Mouse (Mus musculus): ENCODE measurements around the gene Vmn1r8.
"Not testable (repeated sequence)": the region's sequence is repeated elsewhere in the genome, so short reads cannot be mapped to it uniquely, and the experiment has no call there.

Gene Vmn1r8

GRCm38 (mm10) chr6:57031984-57032383, at the start of gene Vmn1r8:
Vmn1r8 (plus strand) TSS chr6:57032284.
- DNase-seq (ENCODE audit: low spot score in 2 of 2), result no peak

DNA sequence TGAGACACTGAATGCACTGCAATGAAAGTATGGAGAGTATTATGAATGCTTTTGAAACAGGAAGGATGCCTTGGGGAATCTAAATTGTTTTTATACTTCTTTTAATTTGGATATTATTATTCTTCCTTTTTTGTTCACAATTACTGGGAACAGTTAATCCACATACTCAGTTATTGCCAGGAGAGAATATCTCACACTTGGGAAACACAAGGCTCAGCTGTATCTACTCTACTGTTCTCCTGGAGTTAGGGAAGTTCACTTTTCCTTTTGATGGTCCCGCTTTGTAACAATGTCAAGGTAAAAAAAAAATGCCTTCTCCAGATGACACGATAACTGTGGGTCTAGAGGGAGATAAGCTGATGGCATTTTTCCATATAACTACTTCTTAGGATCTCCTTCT, 35.1 kb upstream of the Vmn1r8 start, which contains the start of gene Vmn1r6:
TSS of gene Vmn1r6 (plus strand) at position 301 of the 400 bp plus-strand sequence.
- no peak for DNase-seq (ENCODE audit: low spot score in 2 of 2)

DNA sequence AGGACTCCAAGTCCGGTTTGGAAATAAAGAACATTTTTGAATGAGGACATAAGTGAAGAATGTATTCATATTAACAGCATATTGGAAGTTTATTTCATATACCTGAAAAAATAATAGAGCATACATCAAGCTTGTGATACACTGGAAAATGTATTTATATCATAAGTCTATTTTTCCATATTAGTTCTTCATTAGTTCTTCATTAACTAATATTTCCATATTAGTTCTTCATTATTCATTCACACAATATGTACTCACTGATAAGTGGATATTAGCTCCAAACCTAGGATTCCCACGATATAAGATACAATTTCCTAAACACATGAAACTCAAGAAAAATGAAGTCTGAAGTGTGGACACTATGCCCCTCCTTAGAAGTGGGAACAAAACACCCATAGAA, 6.9 kb upstream of the Vmn1r8 start, which contains the start of gene Vmn1r7:
TSS of gene Vmn1r7 (minus strand) at position 101 of the 400 bp plus-strand sequence.
- DNase-seq (ENCODE audit: low spot score in 2 of 2), result not testable (repeated sequence)

GRCm38 (mm10) chr6:57034674-57035073, 2.6 kb downstream of the Vmn1r8 start:
- DNase-seq (ENCODE audit: low spot score in 2 of 2), result no peak

DNA sequence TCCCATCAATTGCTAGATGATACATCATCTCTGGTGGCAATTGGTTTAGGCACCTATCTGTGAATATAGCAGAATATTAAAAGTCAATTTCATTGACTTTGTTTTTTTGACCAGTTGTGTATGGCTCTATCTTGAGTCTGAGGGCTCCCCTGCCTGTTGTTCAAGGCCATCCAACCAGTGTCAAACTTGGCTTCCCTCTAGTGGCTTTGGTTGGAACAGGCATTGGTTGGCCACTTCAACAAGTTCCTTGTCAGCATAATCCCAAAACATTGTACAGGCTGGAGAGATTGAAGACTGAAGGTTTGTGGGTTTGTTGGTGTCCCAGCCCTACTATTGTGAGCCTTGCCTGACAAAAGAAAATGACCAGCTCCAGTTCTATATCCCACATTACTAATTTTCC, 31.6 kb downstream of the Vmn1r8 start:
- no peak for DNase-seq (ENCODE audit: low spot score in 2 of 2)

- DNase-seq (ENCODE audit: low spot score in 2 of 2), result no peak
Observed at GRCm38 (mm10) chr6:57066487-57066886, 34.4 kb downstream of the Vmn1r8 start, which contains the start of gene Vmn1r9. Vmn1r9 (plus strand) TSS chr6:57066787.
